Mouse (Mus musculus): ENCODE results near the gene Tmem176a.

GRCm38 (mm10) chr6:48862816-48863215 lies 22.1 kb downstream of the Tmem176a start:
- TF ChIP-seq NELFE (IDR thresholded peaks at IDR 0.05; ENCODE audit: low read depth, low read length) (no peak), CTCF (IDR thresholded peaks at IDR 0.05 in 2 of 3, conservative IDR thresholded peaks at IDR 0.05 in 1 of 3; ENCODE audit: control insufficient read depth in 1 of 3, insufficient read depth in 1 of 3, low read depth in 2 of 3, low read length in 3 of 3, poor library complexity in 1 of 3, severe bottlenecking in 1 of 3) (no peak)

Data from MEL (cell line).